In genomic region chr6:72918510-72919033, GRCm38 (mm10) we compare ENCODE assay signal across 19 mouse cellular contexts.
"Had no signal": no experiment of that assay in that cellular context is flagged by ENCODE, and none has a peak within 500 bp of the region (broad histone marks: within the 10 kb centered on the region; RNA-seq: fewer than 3 reads in every experiment).

No protein-coding gene starts in this region.

- H3K9me3 ChIP-seq: lung, embryonic 15.5 days; midbrain, embryonic 10.5 days; midbrain, embryonic 12.5 days; neural tube, embryonic 13.5 days; neural tube, embryonic 15.5 days had no signal

- ATAC-seq: lung, postnatal 0 days; midbrain, embryonic 16.5 days had no signal

- H3K36me3 ChIP-seq: lung, embryonic 15.5 days; midbrain, embryonic 10.5 days; midbrain, embryonic 12.5 days; neural tube, embryonic 13.5 days; neural tube, embryonic 15.5 days had no signal

- H3K4me1 ChIP-seq: lung, embryonic 15.5 days; neural tube, embryonic 13.5 days; neural tube, embryonic 15.5 days had no signal

- H3K27me3 ChIP-seq: lung, embryonic 15.5 days; midbrain, embryonic 12.5 days; neural tube, embryonic 13.5 days; neural tube, embryonic 15.5 days had no signal

- DNase-seq: lung, adult 2 months; lung, postnatal 4 days; midbrain, embryonic 14.5 days; retina, postnatal 1 day; right cerebral cortex, adult 18-20 months; right cerebral cortex, postnatal 25 days; right cerebral cortex, postnatal 4 days; spleen, adult 18-20 months; thymus, adult 18-20 months; thymus, postnatal 14 days; thymus, postnatal 36 days had no signal

- H3K4me3 ChIP-seq: lung, embryonic 15.5 days; midbrain, embryonic 10.5 days; midbrain, embryonic 12.5 days; myocyte; neural tube, embryonic 13.5 days; neural tube, embryonic 15.5 days had no signal
